Mouse (Mus musculus) midbrain, embryonic 12.5 days (tissue): ENCODE measurements around the gene Shkbp1. TPM values are rescaled to one million over a fixed set of nuclear protein-coding genes. Genes with fewer than 3 reads are reported as not detected.

ENCODE experiments used
- ATAC-seq: fragments of 200-750 bp; cut with Nextera tagmentation; 2 replicates; pipeline ENCODE4 v1.8.0; 2017; ENCODE audit warnings: low read depth, moderate TSS enrichment, moderate library complexity; ENCODE audit not compliant: low FRiP score
- H3K27ac ChIP-seq: fragments of 300-500 bp; sonication (generic); replicated peaks from 2 replicates; pipeline ENCODE4 v1.5.1; 2016; ENCODE audit warnings: mild to moderate bottlenecking
- H3K27me3 ChIP-seq: fragments of 300-500 bp; sonication (generic); 2 replicates; pipeline ENCODE4 v1.6.1; 2016; ENCODE audit warnings: mild to moderate bottlenecking
- H3K36me3 ChIP-seq: fragments of 300-500 bp; sonication (generic); 2 replicates; pipeline ENCODE4 v1.6.1; 2016
- H3K4me1 ChIP-seq: fragments of 300-500 bp; sonication (generic); 2 replicates; pipeline ENCODE4 v1.6.1; 2016
- H3K4me2 ChIP-seq: fragments of 300-500 bp; sonication (generic); replicated peaks from 2 replicates; pipeline ENCODE4 v1.6.1; 2016; ENCODE audit warnings: mild to moderate bottlenecking, moderate library complexity
- H3K4me3 ChIP-seq: fragments of 300-500 bp; sonication (generic); 2 replicates; pipeline ENCODE4 v1.5.1; 2016; ENCODE audit warnings: mild to moderate bottlenecking
- H3K9ac ChIP-seq: fragments of 300-500 bp; sonication (generic); replicated peaks from 2 replicates; pipeline ENCODE4 v1.6.1; 2016; ENCODE audit warnings: mild to moderate bottlenecking, moderate library complexity
- H3K9me3 ChIP-seq: fragments of 300-500 bp; sonication (generic); 2 replicates; pipeline ENCODE4 v1.6.1; 2016; ENCODE audit warnings: mild to moderate bottlenecking
- WGBS: fragments of 180-500 bp; shearing (Covaris S2); methylation state at CpG from one replicate; pipeline ENCODE4 v1.1.7; 2016; 5-methylcytosine and 5-hydroxymethylcytosine counted together
- polyA plus RNA-seq: library from polyadenylated mRNA; unstranded; fragments of >200 nt; fragmentation: Nextera tagmentation; extraction: Ambion mirVana; gene quantifications from 2 replicates; pipeline ENCODE4 v1.2.1, GENCODE M21; 2016

Shkbp1 gene
- polyA plus RNA-seq, 1 experiment from 2014 or later = 77.3 TPM

DNA sequence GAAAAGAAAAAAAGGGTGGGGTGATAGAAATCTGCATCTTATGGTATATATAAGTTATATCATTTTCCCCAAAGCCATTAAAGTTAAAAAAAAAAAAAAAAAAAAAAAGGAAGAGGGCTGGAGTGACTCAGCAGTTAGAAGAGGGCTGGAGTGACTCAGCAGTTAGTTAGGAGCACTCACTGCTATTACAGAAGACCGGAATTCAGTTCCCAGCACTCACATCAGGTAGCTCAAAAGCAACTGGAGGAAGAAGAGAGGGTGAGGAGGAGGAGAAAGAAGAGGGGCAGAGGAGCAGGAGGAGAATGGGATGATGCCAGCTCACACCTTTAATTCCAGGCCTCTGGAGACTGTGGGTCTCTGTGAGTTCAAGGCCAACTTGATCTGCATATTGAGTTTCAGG, 27.4 kb upstream of the Shkbp1 start:
- H3K36me3 ChIP-seq = no peaks in the 10 kb centered on the region
- ATAC-seq = no peak
- no peak overlapping the region for H3K27ac ChIP-seq
- no peak overlapping the region for H3K4me3 ChIP-seq
- H3K4me1 ChIP-seq = no peaks in the 10 kb centered on the region
- H3K9me3 ChIP-seq = no peaks in the 10 kb centered on the region
- no peak overlapping the region for H3K9ac ChIP-seq
- peaks cover 18% of the 10 kb centered on the region for H3K27me3 ChIP-seq
- WGBS = 90% methylated on average over 1 of the region's 1 CpGs
- H3K4me2 ChIP-seq = no peak overlapping the region

DNA sequence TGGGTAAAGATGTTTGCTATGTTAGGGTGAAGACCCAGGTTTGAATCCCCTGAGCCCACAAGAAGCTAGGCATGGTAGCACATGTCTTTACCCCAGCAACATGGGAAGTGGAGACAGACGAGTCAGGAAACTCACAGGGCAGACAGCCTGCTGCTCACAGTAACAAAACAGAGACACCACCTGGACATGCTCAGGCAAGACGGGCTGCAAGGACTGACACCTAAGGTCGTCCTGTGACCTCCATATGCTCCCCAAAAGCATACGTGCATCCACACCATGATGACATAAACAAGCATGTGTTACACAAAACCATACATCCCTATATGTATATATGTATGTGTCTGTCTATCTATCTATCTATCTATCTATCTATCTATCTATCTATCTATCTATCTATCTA, 25.7 kb upstream of the Shkbp1 start:
- Histone ChIP-seq H3K4me2 (no peak overlapping the region), H3K27me3 (peaks cover 29% of the 10 kb centered on the region), H3K36me3 (no peaks in the 10 kb centered on the region), H3K9ac (no peak overlapping the region), H3K4me3 (no peak overlapping the region), H3K27ac (no peak overlapping the region), H3K4me1 (no peaks in the 10 kb centered on the region), H3K9me3 (no peaks in the 10 kb centered on the region)
- no peak for ATAC-seq
- 67% methylated on average over 4 of the region's 4 CpGs for WGBS

DNA sequence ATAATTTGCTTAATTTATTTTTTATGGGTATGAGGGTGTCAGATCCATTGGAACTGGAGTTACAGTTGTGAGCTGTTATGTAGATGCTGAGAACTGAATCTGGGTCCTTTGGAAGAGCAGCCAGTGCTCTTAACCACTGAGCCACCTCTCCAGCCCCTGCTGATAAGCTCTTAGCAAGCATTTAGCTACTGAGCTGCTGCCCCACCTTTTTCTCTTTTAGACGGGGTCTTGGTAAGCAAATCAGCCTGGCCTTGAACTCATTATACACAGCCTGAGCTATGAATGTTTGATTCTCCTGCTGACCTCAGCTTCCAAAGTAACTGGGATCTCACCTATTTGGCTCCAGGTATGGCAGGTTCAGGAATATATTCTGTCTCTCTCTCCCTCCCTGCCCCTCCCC, 25.2 kb upstream of the Shkbp1 start:
- Histone ChIP-seq H3K9me3 (no peaks in the 10 kb centered on the region), H3K4me1 (no peaks in the 10 kb centered on the region), H3K27ac (no peak overlapping the region), H3K9ac (no peak overlapping the region), H3K36me3 (no peaks in the 10 kb centered on the region), H3K27me3 (peaks cover 35% of the 10 kb centered on the region), H3K4me2 (no peak overlapping the region), H3K4me3 (no peak overlapping the region)
- no peak for ATAC-seq
- 36% methylated on average over 1 of the region's 1 CpGs for WGBS

DNA sequence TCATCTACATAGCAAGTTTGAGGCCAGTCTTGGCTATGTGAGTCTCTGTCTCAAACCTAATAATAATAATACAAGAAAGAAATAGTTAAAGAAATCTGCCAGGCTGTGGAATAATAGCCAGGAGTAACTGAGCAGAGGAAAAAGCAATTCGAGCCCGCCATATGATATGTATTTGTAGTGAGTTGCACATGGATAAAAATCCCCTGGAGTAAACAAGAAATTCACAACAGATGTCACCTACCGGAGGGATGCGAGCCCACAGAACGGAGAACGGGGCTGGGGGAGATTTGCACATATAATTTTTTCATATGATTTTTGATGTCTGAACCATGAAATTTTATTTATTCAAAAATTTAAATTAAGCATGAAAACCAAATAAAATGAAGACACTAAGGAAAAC, 24.0 kb upstream of the Shkbp1 start:
- Histone ChIP-seq H3K27ac (no peak overlapping the region), H3K4me3 (no peak overlapping the region), H3K27me3 (peaks cover 45% of the 10 kb centered on the region), H3K4me2 (no peak overlapping the region), H3K9me3 (no peaks in the 10 kb centered on the region), H3K36me3 (no peaks in the 10 kb centered on the region), H3K9ac (no peak overlapping the region), H3K4me1 (0 out of 2 replicates have a peak, but pooled peaks cover 5% of the 10 kb centered on the region)
- WGBS = 86% methylated on average over 6 of the region's 6 CpGs
- ATAC-seq = no peak

DNA sequence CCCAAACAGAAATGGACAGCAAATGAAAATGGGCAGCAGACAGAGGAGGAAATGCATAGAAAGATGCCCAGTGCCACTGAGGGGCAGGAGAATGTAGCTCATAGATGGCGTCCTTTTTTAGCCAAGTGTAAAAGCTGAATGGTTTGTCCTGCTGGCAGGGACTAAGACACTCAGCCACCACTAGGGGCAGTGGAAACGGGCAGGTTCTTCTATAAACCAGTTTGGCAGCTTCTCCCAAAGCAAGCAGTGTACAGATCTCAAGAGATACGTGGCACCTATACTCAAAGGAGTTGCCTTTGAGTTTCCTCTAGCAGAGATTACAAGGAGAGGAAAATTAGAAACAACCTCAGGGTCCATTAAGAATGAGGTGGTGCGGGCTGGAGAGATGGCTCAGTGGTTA, 22.6 kb upstream of the Shkbp1 start:
- no peak for ATAC-seq
- Histone ChIP-seq H3K36me3 (no peaks in the 10 kb centered on the region), H3K4me1 (0 out of 2 replicates have a peak, but pooled peaks cover 5% of the 10 kb centered on the region), H3K27ac (no peak overlapping the region), H3K9me3 (no peaks in the 10 kb centered on the region), H3K4me2 (no peak overlapping the region), H3K27me3 (peaks cover 58% of the 10 kb centered on the region), H3K9ac (no peak overlapping the region), H3K4me3 (no peak overlapping the region)
- WGBS = 28% methylated on average over 4 of the region's 4 CpGs

DNA sequence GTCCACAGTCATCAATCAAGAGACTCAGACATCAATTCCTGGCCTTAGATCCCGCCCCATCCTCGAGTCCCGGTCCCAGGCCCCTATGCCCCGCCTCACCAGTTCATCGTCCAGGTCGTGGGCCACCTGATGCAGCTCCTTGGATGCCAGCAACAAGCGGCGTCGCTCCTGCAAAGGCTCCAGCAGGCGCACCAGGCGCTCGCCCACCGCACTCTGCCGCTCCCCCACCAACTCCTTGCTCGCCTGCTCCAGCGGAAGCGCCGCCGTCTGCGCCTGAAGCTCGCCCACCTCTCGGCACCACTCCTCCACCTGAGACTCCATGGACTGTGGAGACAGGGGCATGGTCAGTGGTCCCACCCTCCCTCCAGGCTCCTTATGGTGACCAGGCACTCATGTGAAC, 19.5 kb upstream of the Shkbp1 start:
- no peak overlapping the region for H3K27ac ChIP-seq
- H3K4me1 ChIP-seq = peaks cover 12% of the 10 kb centered on the region; the same call in 1 of the 2 replicates
- 0 out of 2 replicates have a peak overlapping the region, but pooled peaks have one; percentile 15 for H3K4me2 ChIP-seq
- no peak overlapping the region for H3K9ac ChIP-seq
- 0 out of 2 replicates have a peak, but pooled peaks cover 5% of the 10 kb centered on the region for H3K9me3 ChIP-seq
- ATAC-seq = no peak
- H3K27me3 ChIP-seq = peaks cover 87% of the 10 kb centered on the region
- WGBS = 2% methylated on average over 22 of the region's 22 CpGs
- H3K36me3 ChIP-seq = no peaks in the 10 kb centered on the region
- H3K4me3 ChIP-seq = no peak overlapping the region

DNA sequence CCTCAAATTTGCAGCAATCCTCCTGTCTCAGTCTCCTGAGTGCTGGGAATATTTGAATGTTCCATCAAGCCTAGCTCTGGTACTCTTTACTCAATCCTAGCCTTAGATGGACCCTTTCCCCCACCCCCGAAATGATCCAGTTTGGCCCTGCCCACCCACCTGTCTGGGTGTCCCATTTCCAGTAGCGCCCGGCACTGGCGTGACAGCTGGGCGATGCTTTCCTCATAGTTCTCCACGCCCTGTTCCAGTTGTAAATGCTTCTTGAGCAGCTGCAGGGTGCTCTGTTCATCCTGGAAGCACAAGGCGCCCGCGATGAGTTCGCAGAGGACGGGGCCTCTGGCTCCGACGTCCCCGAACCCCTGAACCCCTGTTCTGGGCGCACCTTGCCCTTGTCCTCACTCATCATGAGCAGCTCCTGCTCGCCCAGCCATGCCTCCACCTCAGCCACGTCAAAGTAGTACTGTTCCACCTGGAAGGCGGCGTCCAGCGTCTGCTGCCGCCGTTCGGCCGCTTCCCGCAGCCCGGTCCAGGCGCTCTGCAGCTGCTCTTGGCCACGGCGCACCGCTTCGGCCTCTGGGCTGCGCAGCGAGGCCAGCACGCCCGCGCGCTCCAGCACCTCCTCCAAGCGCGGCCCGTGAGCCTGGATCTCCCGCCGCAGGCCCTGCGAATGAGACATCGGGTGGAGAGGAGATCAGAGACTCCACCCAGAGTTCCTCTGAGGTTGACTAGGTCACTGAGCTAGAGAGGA, 16.1 kb upstream of the Shkbp1 start:
- 5% methylated on average over 44 of the region's 44 CpGs for WGBS
- Histone ChIP-seq H3K27me3 (peaks cover 98% of the 10 kb centered on the region), H3K36me3 (no peaks in the 10 kb centered on the region), H3K9ac (no peak overlapping the region), H3K4me2 (peak overlapping the region; percentile 32), H3K4me3 (peak overlapping the region; percentile 18), H3K4me1 (peaks cover 17% of the 10 kb centered on the region), H3K27ac (no peak overlapping the region), H3K9me3 (peaks cover 12% of the 10 kb centered on the region)
- no peak for ATAC-seq

DNA sequence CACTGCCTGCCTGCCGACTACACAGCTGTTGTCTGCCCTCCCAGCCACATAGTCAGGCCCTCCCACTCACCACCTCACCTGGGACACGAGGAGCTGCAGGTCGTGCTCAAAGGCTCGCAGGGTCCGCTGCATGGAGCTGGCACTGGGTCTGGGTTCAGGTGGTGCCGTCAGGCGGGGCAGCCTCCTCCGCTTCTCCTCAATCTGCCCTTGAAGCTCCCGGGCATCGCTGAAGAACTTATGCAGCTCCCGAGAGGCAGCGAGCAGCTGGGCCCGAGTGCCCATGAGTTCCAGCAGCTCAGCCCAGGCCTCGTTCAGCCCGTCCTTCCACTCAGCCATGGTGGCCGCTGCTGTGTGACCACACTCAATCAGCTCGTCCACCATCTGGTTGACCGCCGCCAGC, 13.3 kb upstream of the Shkbp1 start:
- Histone ChIP-seq H3K4me3 (no peak overlapping the region), H3K27me3 (peaks cover 100% of the 10 kb centered on the region), H3K9ac (no peak overlapping the region), H3K9me3 (peaks cover 12% of the 10 kb centered on the region), H3K4me2 (no peak overlapping the region), H3K4me1 (peaks cover 13% of the 10 kb centered on the region), H3K27ac (no peak overlapping the region), H3K36me3 (no peaks in the 10 kb centered on the region)
- no peak for ATAC-seq
- 83% methylated on average over 19 of the region's 19 CpGs for WGBS

DNA sequence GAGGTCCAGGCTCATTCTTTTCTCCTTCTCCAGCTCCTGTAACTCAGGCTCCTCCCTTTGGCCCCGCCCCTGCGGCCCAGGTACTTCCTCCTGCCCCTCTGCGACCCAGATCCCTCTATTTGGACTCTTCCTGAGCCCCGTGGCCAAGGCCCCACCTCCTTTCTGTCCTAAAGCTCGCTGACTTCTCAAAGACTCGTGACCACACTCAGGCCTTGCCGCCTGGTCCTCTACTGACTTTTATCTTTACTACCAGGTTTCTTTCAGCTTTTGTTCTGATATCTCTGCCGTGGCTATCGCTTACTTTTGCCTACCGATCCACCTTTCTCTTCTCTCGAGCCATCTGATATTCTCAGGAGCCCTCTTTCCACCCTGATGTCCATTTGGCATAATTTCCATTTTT, 12.2 kb upstream of the Shkbp1 start:
- Histone ChIP-seq H3K4me3 (no peak overlapping the region), H3K9me3 (peaks cover 8% of the 10 kb centered on the region), H3K36me3 (no peaks in the 10 kb centered on the region), H3K27ac (no peak overlapping the region), H3K4me2 (peak overlapping the region; percentile 21; the same call in 1 of the 2 replicates), H3K27me3 (peaks cover 100% of the 10 kb centered on the region), H3K4me1 (peaks cover 13% of the 10 kb centered on the region), H3K9ac (no peak overlapping the region)
- no peak for ATAC-seq
- WGBS = 16% methylated on average over 11 of the region's 11 CpGs

DNA sequence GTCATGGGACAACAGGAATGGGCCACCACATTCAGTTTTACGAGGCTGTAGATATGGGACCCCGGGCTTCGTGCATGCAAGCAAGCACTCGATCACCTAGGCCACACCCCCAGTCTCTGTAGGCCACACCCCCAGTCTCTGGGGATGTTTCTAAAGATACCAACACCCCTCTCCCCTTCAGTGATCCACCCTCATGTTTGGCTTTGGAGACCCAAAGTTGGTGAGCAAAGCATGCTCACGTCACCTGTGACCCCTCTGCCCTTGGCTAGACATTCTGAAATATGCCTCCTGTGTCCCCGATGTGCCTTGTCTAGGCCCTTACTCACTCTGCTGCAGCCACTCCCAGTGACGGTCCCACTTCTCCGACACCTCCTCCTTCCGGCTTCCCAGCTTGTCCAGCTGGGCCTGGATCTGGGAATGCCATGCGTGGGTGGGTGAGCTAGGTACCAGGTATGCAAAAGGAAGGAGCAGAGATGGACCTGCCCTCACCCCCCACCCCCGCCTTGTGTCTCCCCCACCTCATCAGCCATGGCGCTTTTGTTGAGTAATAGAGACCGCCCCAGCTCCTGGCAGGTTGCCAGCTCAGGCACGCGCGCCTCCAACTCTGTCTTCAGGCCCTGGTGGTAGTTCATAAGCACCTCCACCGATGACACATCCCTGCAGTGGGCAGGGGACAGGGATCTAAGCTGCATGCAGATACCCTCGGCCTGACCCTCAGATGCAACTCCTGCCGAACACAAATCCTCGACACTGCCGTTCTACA, 10.4 kb upstream of the Shkbp1 start:
- peaks cover 8% of the 10 kb centered on the region for H3K9me3 ChIP-seq
- 39% methylated on average over 21 of the region's 21 CpGs for WGBS
- no peak for ATAC-seq

DNA sequence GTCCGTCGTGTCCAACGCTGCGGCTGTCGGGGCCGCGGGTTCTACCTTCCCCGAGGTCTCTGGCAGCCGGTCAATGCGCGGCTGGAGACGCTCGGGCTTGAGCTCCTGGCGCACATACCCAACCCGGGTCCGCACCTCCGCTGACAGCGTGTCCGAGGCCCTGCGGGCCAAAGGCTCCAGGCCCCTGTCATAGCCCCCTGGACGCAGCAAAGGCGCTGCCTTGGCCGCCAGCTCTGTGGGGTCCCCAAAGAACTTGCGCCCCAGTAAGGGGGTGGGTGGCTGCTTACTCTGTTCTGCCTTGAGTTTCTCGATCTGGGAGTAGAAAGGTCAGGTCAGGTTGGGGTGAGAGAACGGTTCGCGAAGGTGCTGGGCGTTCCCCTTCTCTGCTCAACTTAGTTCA, 8.6 kb upstream of the Shkbp1 start:
- WGBS = 4% methylated on average over 29 of the region's 29 CpGs
- no peaks in the 10 kb centered on the region for H3K36me3 ChIP-seq
- H3K9ac ChIP-seq = no peak overlapping the region
- no peak for ATAC-seq
- peaks cover 75% of the 10 kb centered on the region for H3K27me3 ChIP-seq
- no peaks in the 10 kb centered on the region for H3K9me3 ChIP-seq
- H3K27ac ChIP-seq = no peak overlapping the region
- peak overlapping the region; percentile 18 for H3K4me3 ChIP-seq
- no peak overlapping the region for H3K4me2 ChIP-seq
- peaks cover 12% of the 10 kb centered on the region; the same call in 1 of the 2 replicates for H3K4me1 ChIP-seq

More for the DNA sequence above, 10.4 kb upstream of the Shkbp1 start:
- Histone ChIP-seq H3K27me3 (peaks cover 93% of the 10 kb centered on the region), H3K27ac (no peak overlapping the region), H3K9ac (no peak overlapping the region), H3K4me3 (no peak overlapping the region), H3K36me3 (no peaks in the 10 kb centered on the region), H3K4me2 (no peak overlapping the region), H3K4me1 (peaks cover 12% of the 10 kb centered on the region; the same call in 1 of the 2 replicates)

DNA sequence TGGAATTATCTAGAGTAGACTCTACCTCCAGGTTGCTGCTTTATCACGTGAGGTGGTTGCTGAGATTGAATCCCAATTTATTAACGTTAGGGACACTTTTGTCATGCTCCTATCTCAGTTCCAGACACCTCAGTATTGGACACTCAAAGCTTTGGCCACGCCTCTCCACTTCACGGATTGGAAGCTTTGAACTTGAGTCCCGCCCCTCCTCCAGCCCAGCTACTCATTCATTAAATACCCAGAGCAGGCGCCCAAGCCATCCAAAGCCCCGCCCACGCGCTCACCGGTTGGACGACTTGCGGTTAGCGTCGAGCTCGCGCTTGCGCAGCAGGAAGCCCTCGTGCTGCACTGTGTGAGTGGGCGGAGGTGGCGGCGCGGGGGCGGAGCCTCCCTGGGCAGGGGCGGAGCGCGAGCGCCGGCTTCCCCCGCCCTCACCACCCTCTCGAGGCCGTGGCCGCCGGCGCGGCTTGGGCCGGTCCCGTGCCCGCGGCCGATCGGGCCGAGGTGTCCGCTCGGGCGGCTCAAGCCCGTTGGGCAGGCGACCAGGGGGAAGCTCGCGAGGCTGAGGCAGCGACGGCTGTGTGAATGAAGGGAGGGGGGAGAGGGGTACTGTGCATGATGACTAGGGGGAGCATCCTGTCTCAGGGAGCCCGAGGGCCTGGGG, 5.6 kb upstream of the Shkbp1 start:
- Histone ChIP-seq H3K27ac (no peak overlapping the region), H3K9me3 (no peaks in the 10 kb centered on the region), H3K27me3 (peaks cover 67% of the 10 kb centered on the region), H3K4me3 (peak overlapping the region; percentile 51), H3K9ac (peak overlapping the region; percentile 61; the same call in 1 of the 2 replicates), H3K36me3 (no peaks in the 10 kb centered on the region), H3K4me1 (peaks cover 11% of the 10 kb centered on the region), H3K4me2 (peak overlapping the region; percentile 61)
- ATAC-seq = peak; percentile 91
- WGBS = under 1% methylated on average over 52 of the region's 52 CpGs
